Mouse (Mus musculus) liver, embryonic 14.5 days (tissue): ENCODE data around the gene Map3k5. TPM values are rescaled to one million over a fixed set of nuclear protein-coding genes. Genes with fewer than 3 reads are reported as not detected.

ENCODE experiments used
- ATAC-seq: fragments of 200-750 bp; cut with Nextera tagmentation; 2 replicates; pipeline ENCODE4 v1.8.0; 2017; ENCODE audit warnings: moderate number of reproducible peaks, mild to moderate bottlenecking, moderate library complexity; ENCODE audit not compliant: insufficient read depth
- DNase-seq, 3 experiments: peaks; one replicate each; pipeline ENCODE4 v3.0.0-alpha.2; 2012 to 2013; ENCODE audit warnings: low read depth in 3 of 3, low spot score in 3 of 3
- H3K27ac ChIP-seq: fragments of 300-500 bp; sonication (generic); 2 replicates; pipeline ENCODE4 v1.5.1; 2014; ENCODE audit warnings: moderate library complexity, mild to moderate bottlenecking, control low read depth, inconsistent platforms
- H3K27me3 ChIP-seq: fragments of 300-500 bp; sonication (generic); 2 replicates; pipeline ENCODE4 v1.6.1; 2014; ENCODE audit warnings: mild to moderate bottlenecking, low read length, moderate library complexity; ENCODE audit not compliant: control insufficient read depth, insufficient read depth
- H3K36me3 ChIP-seq: fragments of 300-500 bp; sonication (generic); replicated peaks from 2 replicates; pipeline ENCODE4 v1.6.1; 2014; ENCODE audit warnings: low read depth; ENCODE audit not compliant: control insufficient read depth, insufficient read depth
- H3K4me1 ChIP-seq, 2 experiments: fragments of 200-500 bp in 1 of 2; fragments of 300-500 bp in 1 of 2; sonication (generic) in 1 of 2; replicated peaks; 2 replicates each; pipeline ENCODE4 v1.6.1; 2012 to 2014; ENCODE audit warnings: antibody characterized with exemption in 1 of 2, inconsistent platforms in 1 of 2, low read length in 1 of 2; ENCODE audit not compliant: control insufficient read depth in 2 of 2, insufficient read depth in 2 of 2
- H3K4me2 ChIP-seq: fragments of 300-500 bp; sonication (generic); 2 replicates; pipeline ENCODE4 v1.6.1; 2014; ENCODE audit warnings: low read depth, mild to moderate bottlenecking, control low read depth, moderate library complexity
- H3K4me3 ChIP-seq, 2 experiments: fragments of 200-500 bp in 1 of 2; fragments of 300-500 bp in 1 of 2; sonication (generic) in 1 of 2; 2 replicates each; pipeline ENCODE4 v1.5.1; 2012 to 2014; ENCODE audit warnings: low read depth in 2 of 2, low read length in 2 of 2, mild to moderate bottlenecking in 2 of 2, control low read depth in 1 of 2, inconsistent platforms in 1 of 2, moderate library complexity in 1 of 2; ENCODE audit not compliant: insufficient read depth in 1 of 2
- H3K9ac ChIP-seq: fragments of 300-500 bp; sonication (generic); replicated peaks from 2 replicates; pipeline ENCODE4 v1.6.1; 2014; ENCODE audit warnings: mild to moderate bottlenecking, control low read depth, moderate library complexity
- H3K9me3 ChIP-seq: fragments of 300-500 bp; sonication (generic); 2 replicates; pipeline ENCODE4 v1.6.1; 2016; ENCODE audit warnings: low read length, mixed read lengths; ENCODE audit not compliant: control insufficient read depth
- CTCF ChIP-seq: IDR thresholded peaks from 2 replicates; pipeline ENCODE4 v1.5.1; 2016; ENCODE audit warnings: antibody characterized with exemption, low read depth, control low read depth
- EP300 ChIP-seq: IDR thresholded peaks from 2 replicates; pipeline ENCODE4 v1.6.1; 2016; ENCODE audit warnings: antibody characterized with exemption, low read depth
- WGBS: fragments of 180-500 bp; shearing (Covaris S2); extraction: QIAGEN DNeasy Blood & Tissue Kit; methylation state at CpG from one replicate; pipeline ENCODE4 v1.1.7; 2014; ENCODE audit not compliant: insufficient replicate concordance; 5-methylcytosine and 5-hydroxymethylcytosine counted together
- polyA plus RNA-seq, 2 experiments: library from polyadenylated mRNA; depleted of rRNA in 1 of 2; stranded (reverse) in 1 of 2; unstranded in 1 of 2; fragments of >200 nt; fragmentation: Nextera tagmentation in 1 of 2; extraction: Ambion mirVana in 1 of 2; gene quantifications; 2 replicates each; pipeline versions ENCODE4 v1.2.1 to v1.2.3; 2012 to 2014

The Map3k5 gene
- polyA plus RNA-seq, 2 experiments: 1.0 to 1.1 TPM

DNA sequence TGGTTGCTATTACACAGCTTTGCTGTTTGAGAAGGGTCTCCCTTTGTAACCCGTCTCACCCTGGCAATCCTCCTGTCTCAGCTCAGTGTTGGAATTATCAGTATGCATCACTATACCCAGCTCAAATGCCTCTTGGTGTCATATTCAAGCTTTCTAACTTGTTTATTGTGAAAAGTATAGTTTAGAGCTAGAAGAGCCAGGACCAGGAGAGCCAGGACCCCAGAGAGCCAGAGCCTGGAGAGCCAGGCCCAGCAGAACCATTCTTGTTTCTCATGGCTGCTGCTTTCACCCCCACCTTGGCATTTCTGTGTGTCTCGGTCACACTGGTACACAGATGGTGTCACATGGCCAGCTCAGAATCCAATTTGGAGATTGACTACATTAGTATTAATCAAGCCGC is 8.3 kb downstream of the Map3k5 start:
- Histone ChIP-seq H3K4me3 (no peak overlapping the region), H3K9ac (no peak overlapping the region), H3K27me3 (no peaks in the 10 kb centered on the region), H3K4me2 (no peak overlapping the region), H3K36me3 (no peaks in the 10 kb centered on the region), H3K4me1 (peaks cover 0 to 12% of the 10 kb centered on the region in 2 experiments; a peak in 2 of 4 replicates), H3K27ac (no peak overlapping the region), H3K9me3 (no peaks in the 10 kb centered on the region)
- DNase-seq: no peak
- 63% methylated on average over 3 of the region's 3 CpGs for WGBS
- no peak for ATAC-seq
- TF ChIP-seq CTCF: no peak
- no peak for TF ChIP-seq EP300

GRCm38 (mm10) chr10:19945651-19946050 is 11.4 kb downstream of the Map3k5 start:
- Histone ChIP-seq H3K27ac (no peak overlapping the region), H3K4me2 (no peak overlapping the region), H3K36me3 (no peaks in the 10 kb centered on the region), H3K27me3 (no peaks in the 10 kb centered on the region), H3K9me3 (no peaks in the 10 kb centered on the region), H3K4me1 (peaks cover 0 to 3% of the 10 kb centered on the region in 2 experiments; a peak in 1 of 4 replicates), H3K9ac (no peak overlapping the region), H3K4me3 (no peak overlapping the region)
- WGBS: 63% methylated on average over 7 of the region's 7 CpGs
- ATAC-seq (no peak), DNase-seq (no peak)
- TF ChIP-seq CTCF: no peak
- TF ChIP-seq EP300: no peak

GRCm38 (mm10) chr10:19946644-19947043 is 12.4 kb downstream of the Map3k5 start:
- H3K4me3 ChIP-seq: no peak overlapping the region
- no peaks in the 10 kb centered on the region for H3K9me3 ChIP-seq
- H3K9ac ChIP-seq: no peak overlapping the region
- no peaks in the 10 kb centered on the region for H3K27me3 ChIP-seq
- no peak for DNase-seq
- no peaks in the 10 kb centered on the region for H3K36me3 ChIP-seq
- no peak overlapping the region for H3K4me2 ChIP-seq
- no peak for ATAC-seq
- WGBS: 76% methylated on average over 6 of the region's 6 CpGs
- H3K4me1 ChIP-seq: 0 out of 4 replicates have a peak, but pooled peaks cover 0 to 2% of the 10 kb centered on the region in 2 experiments
- no peak overlapping the region for H3K27ac ChIP-seq
- TF ChIP-seq CTCF (no peak), EP300 (no peak)

DNA sequence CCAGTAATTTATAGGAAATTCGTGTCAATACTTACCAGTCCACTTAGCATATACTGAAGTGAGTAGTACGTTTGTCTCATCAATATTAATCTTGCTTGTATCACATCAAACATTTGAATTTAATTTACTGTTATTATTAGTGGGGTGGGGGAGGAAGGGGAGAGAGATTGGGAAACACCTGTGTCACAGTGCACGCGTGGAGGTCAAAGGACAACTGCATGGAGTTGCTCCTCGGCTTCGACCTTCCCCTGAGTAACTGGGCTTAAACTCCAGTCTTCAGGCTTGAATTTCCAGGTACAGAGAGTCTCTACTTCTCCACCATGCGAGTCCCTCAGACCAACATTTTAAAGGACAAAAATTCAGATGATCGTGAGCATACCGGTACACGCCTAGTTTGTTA is 13.2 kb downstream of the Map3k5 start:
- Histone ChIP-seq H3K9ac (no peak overlapping the region), H3K9me3 (no peaks in the 10 kb centered on the region), H3K4me3 (no peak overlapping the region), H3K4me1 (0 out of 4 replicates have a peak, but pooled peaks cover 0 to 2% of the 10 kb centered on the region in 2 experiments), H3K27ac (no peak overlapping the region), H3K27me3 (no peaks in the 10 kb centered on the region), H3K36me3 (no peaks in the 10 kb centered on the region), H3K4me2 (no peak overlapping the region)
- no peak for DNase-seq
- WGBS: 80% methylated on average over 10 of the region's 10 CpGs
- no peak for ATAC-seq
- TF ChIP-seq CTCF (no peak), EP300 (no peak)

DNA sequence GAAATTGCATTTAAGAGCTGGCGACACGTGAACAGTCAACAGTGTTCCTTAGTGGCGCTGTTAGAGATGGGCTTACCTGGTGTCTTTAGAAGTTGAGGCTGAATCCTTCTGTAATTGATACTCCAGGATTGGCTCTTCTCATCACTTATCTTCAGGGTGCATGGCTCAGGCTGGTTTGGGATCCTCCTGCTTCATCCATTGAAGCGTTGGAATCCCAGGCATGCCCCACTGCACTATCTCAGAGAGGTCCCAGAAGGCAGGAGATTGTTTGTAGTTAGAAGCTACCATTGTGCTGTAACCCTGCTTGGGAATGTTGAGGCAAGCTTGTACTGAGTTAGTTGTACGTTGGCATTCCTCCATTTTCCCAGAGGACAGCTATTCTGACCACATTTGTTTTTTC is 13.6 kb downstream of the Map3k5 start:
- H3K4me1 ChIP-seq: 0 out of 4 replicates have a peak, but pooled peaks cover 0 to 2% of the 10 kb centered on the region in 2 experiments
- DNase-seq (no peak), ATAC-seq (no peak)
- H3K36me3 ChIP-seq: no peaks in the 10 kb centered on the region
- H3K27ac ChIP-seq: no peak overlapping the region
- no peak overlapping the region for H3K4me3 ChIP-seq
- no peaks in the 10 kb centered on the region for H3K9me3 ChIP-seq
- no peak overlapping the region for H3K9ac ChIP-seq
- 76% methylated on average over 5 of the region's 5 CpGs for WGBS
- no peak overlapping the region for H3K4me2 ChIP-seq
- TF ChIP-seq EP300: no peak
- no peak for TF ChIP-seq CTCF
- no peaks in the 10 kb centered on the region for H3K27me3 ChIP-seq
